Mouse (Mus musculus) liver, adult 2 months (tissue): Measurements from ENCODE around the gene Mospd1. TPM values are rescaled to one million over a fixed set of nuclear protein-coding genes. Genes with fewer than 3 reads are reported as not detected.

Experiments
- DNase-seq: peaks from one replicate; pipeline ENCODE4 v3.0.0-alpha.2; 2011; ENCODE audit warnings: low read depth, low spot score; ENCODE audit errors: extremely low read depth
- H3K27ac ChIP-seq: fragments of 200-500 bp; replicated peaks from 2 replicates; pipeline ENCODE4 v1.5.1; 2012; ENCODE audit warnings: low read depth, mild to moderate bottlenecking, control low read depth, inconsistent platforms, low read length; ENCODE audit not compliant: insufficient read depth
- H3K27me3 ChIP-seq: fragments of 200-500 bp; 2 replicates; pipeline ENCODE4 v1.6.1; 2012; ENCODE audit warnings: mild to moderate bottlenecking, moderate library complexity, low read length, inconsistent platforms; ENCODE audit not compliant: control insufficient read depth, insufficient read depth
- H3K36me3 ChIP-seq: fragments of 200-500 bp; 2 replicates; pipeline ENCODE4 v1.6.1; 2012; ENCODE audit warnings: low read length, inconsistent platforms; ENCODE audit not compliant: control insufficient read depth, insufficient read depth
- H3K4me1 ChIP-seq: fragments of 200-500 bp; 2 replicates; pipeline ENCODE4 v1.6.1; 2011; ENCODE audit warnings: low read length; ENCODE audit not compliant: control insufficient read depth, insufficient read depth
- H3K4me3 ChIP-seq: fragments of 200-500 bp; 2 replicates; pipeline ENCODE4 v1.5.1; 2011; ENCODE audit warnings: low read depth, mild to moderate bottlenecking, control low read depth, low read length, moderate library complexity; ENCODE audit not compliant: insufficient read depth
- H3K79me2 ChIP-seq: fragments of 200-500 bp; 2 replicates; pipeline ENCODE4 v1.6.1; 2012; ENCODE audit warnings: inconsistent platforms, mild to moderate bottlenecking, low read length, moderate library complexity; ENCODE audit not compliant: control insufficient read depth, insufficient read depth
- H3K9ac ChIP-seq: fragments of 200-500 bp; 2 replicates; pipeline ENCODE4 v1.6.1; 2012; ENCODE audit warnings: low read depth, mild to moderate bottlenecking, control low read depth, inconsistent platforms, low read length
- CTCF ChIP-seq: fragments of 200-500 bp; IDR thresholded peaks from 2 replicates; pipeline ENCODE4 v1.5.1; 2011; ENCODE audit warnings: low read depth, low read length, control low read depth
- POLR2A ChIP-seq: fragments of 200-500 bp; IDR thresholded peaks from 2 replicates; pipeline ENCODE4 v1.6.1; 2011; ENCODE audit warnings: low read length, control low read depth; ENCODE audit not compliant: insufficient read depth; ENCODE audit errors: extremely low read depth
- WGBS: fragments of 180-500 bp; shearing (Covaris S2); methylation state at CpG from one replicate; pipeline ENCODE4 v1.1.7; 2018; 5-methylcytosine and 5-hydroxymethylcytosine counted together
- polyA plus RNA-seq: library from polyadenylated mRNA; depleted of rRNA; stranded (reverse); fragments of >200 nt; gene quantifications from 2 replicates; pipeline ENCODE4 v1.2.3, GENCODE M21; 2012; rRNA removed
- total RNA-seq: library from RNA; depleted of rRNA; stranded (reverse); fragments of >200 nt; gene quantifications from 2 replicates; pipeline ENCODE4 v1.2.3, GENCODE M21; 2014; rRNA removed

The Mospd1 gene
- total and polyA plus RNA-seq, 2 experiments = 1.5 to 15.3 TPM

GRCm38 (mm10) chrX:53348374-53348773 is 21.9 kb downstream of the Mospd1 start:
- H3K36me3 ChIP-seq = peaks cover 10% of the 10 kb centered on the region; the same call in 1 of the 2 replicates

GRCm38 (mm10) chrX:53341531-53341930 is 28.8 kb downstream of the Mospd1 start:
- Histone ChIP-seq H3K36me3 (peaks cover 2% of the 10 kb centered on the region; the same call in 1 of the 2 replicates), H3K79me2 (no peaks in the 10 kb centered on the region), H3K9ac (no peak overlapping the region), H3K4me3 (no peak overlapping the region), H3K27ac (no peak overlapping the region), H3K4me1 (no peaks in the 10 kb centered on the region), H3K27me3 (no peaks in the 10 kb centered on the region)
- WGBS = 60% methylated on average over 2 of the region's 2 CpGs
- no peak for TF ChIP-seq POLR2A
- TF ChIP-seq CTCF = peak; percentile 71
- peak; percentile 31 for DNase-seq

More at GRCm38 (mm10) chrX:53348374-53348773, 21.9 kb downstream of the Mospd1 start:
- Histone ChIP-seq H3K9ac (no peak overlapping the region), H3K4me1 (no peaks in the 10 kb centered on the region), H3K4me3 (no peak overlapping the region), H3K27ac (no peak overlapping the region), H3K27me3 (no peaks in the 10 kb centered on the region), H3K79me2 (no peaks in the 10 kb centered on the region)
- TF ChIP-seq CTCF = no peak
- TF ChIP-seq POLR2A = no peak
- WGBS = 92% methylated on average over 4 of the region's 4 CpGs
- no peak for DNase-seq

- TF ChIP-seq POLR2A = no peak
- no peak for TF ChIP-seq CTCF
- Histone ChIP-seq H3K27me3 (no peaks in the 10 kb centered on the region), H3K9ac (no peak overlapping the region), H3K79me2 (no peaks in the 10 kb centered on the region), H3K4me1 (no peaks in the 10 kb centered on the region), H3K27ac (no peak overlapping the region), H3K36me3 (no peaks in the 10 kb centered on the region), H3K4me3 (no peak overlapping the region)
- no peak for DNase-seq
Observed at GRCm38 (mm10) chrX:53337355-53337754, 32.9 kb downstream of the Mospd1 start.

- no peaks in the 10 kb centered on the region for H3K36me3 ChIP-seq
- WGBS = 86% methylated on average over 4 of the region's 4 CpGs
- TF ChIP-seq POLR2A = no peak
- TF ChIP-seq CTCF = no peak
Observed at GRCm38 (mm10) chrX:53330396-53330795, 39.9 kb downstream of the Mospd1 start.

GRCm38 (mm10) chrX:53321111-53321510 is 49.2 kb downstream of the Mospd1 start:
- Histone ChIP-seq H3K27ac (no peak overlapping the region), H3K4me1 (no peaks in the 10 kb centered on the region), H3K4me3 (no peak overlapping the region), H3K9ac (no peak overlapping the region), H3K36me3 (no peaks in the 10 kb centered on the region), H3K27me3 (no peaks in the 10 kb centered on the region), H3K79me2 (no peaks in the 10 kb centered on the region)
- DNase-seq = no peak
- 76% methylated on average over 4 of the region's 4 CpGs for WGBS
- TF ChIP-seq POLR2A (no peak), CTCF (no peak)

More at GRCm38 (mm10) chrX:53330396-53330795, 39.9 kb downstream of the Mospd1 start:
- H3K4me3 ChIP-seq = no peak overlapping the region
- no peaks in the 10 kb centered on the region for H3K4me1 ChIP-seq
- H3K27me3 ChIP-seq = no peaks in the 10 kb centered on the region
- no peak for DNase-seq
- H3K9ac ChIP-seq = no peak overlapping the region
- no peak overlapping the region for H3K27ac ChIP-seq
- no peaks in the 10 kb centered on the region for H3K79me2 ChIP-seq

- no peak for DNase-seq
- H3K36me3 ChIP-seq = no peaks in the 10 kb centered on the region
- H3K9ac ChIP-seq = no peak overlapping the region
- no peaks in the 10 kb centered on the region for H3K79me2 ChIP-seq
- 56% methylated on average over 2 of the region's 2 CpGs for WGBS
- no peak overlapping the region for H3K27ac ChIP-seq
- H3K4me1 ChIP-seq = no peaks in the 10 kb centered on the region
- no peaks in the 10 kb centered on the region for H3K27me3 ChIP-seq
- TF ChIP-seq POLR2A = no peak
- TF ChIP-seq CTCF = no peak
- no peak overlapping the region for H3K4me3 ChIP-seq
Observed at GRCm38 (mm10) chrX:53320564-53320963, 49.7 kb downstream of the Mospd1 start.

Other genes with a start within 250 kb of the Mospd1 start
- not detected in 2 replicates for gene Plac1, start 130.4 kb downstream of the Mospd1 start, total RNA-seq
- gene Plac1, start 130.4 kb downstream of the Mospd1 start, polyA plus RNA-seq = not detected in 2 replicates
- gene Fam122b, start 100.7 kb downstream of the Mospd1 start, total RNA-seq = 1.2 and 1.5 TPM in 2 replicates
- 1.0 and 1.6 TPM in 2 replicates for gene Fam122b, start 100.7 kb downstream of the Mospd1 start, polyA plus RNA-seq
- gene Fam122c, start 97.1 kb downstream of the Mospd1 start, total RNA-seq = not detected in 2 replicates
- gene Fam122c, start 97.1 kb downstream of the Mospd1 start, polyA plus RNA-seq = not detected in 2 replicates
- gene Etd, start 64.4 kb upstream of the Mospd1 start, total RNA-seq = not detected in 2 replicates
- gene Etd, start 64.4 kb upstream of the Mospd1 start, polyA plus RNA-seq = not detected in 2 replicates
- not detected in 2 replicates for gene Rtl8c, start 237.5 kb upstream of the Mospd1 start, total RNA-seq
- 1.5 and 2.2 TPM in 2 replicates for gene Rtl8c, start 237.5 kb upstream of the Mospd1 start, polyA plus RNA-seq
- not detected in 2 replicates for gene Gm14597, start 238.5 kb upstream of the Mospd1 start, total RNA-seq
- gene Gm14597, start 238.5 kb upstream of the Mospd1 start, polyA plus RNA-seq = not detected in 2 replicates